Mouse (Mus musculus) telencephalon, adult 2 months (tissue): ENCODE results near the gene Zfyve16.

Experiments
- DNase-seq: peaks from one replicate; pipeline ENCODE4 v3.0.0-alpha.2; 2011; ENCODE audit warnings: low read depth, low spot score

The Zfyve16 gene

GRCm38 (mm10) chr13:92530721-92531211 lies at the start of gene Zfyve16:
Gene Zfyve16, minus strand, starts transcription at chr13:92530868.
- DNase-seq, result peak; percentile 78

- DNase-seq, result no peak
These were observed 47.5 kb upstream of the Zfyve16 start for GRCm38 (mm10) chr13:92578210-92578609.

- no peak for DNase-seq
These were observed 46.0 kb upstream of the Zfyve16 start for GRCm38 (mm10) chr13:92576688-92577087.

- DNase-seq, result no peak
These were observed 45.4 kb upstream of the Zfyve16 start, which contains the start of gene Spz1 for GRCm38 (mm10) chr13:92576072-92576471. Gene Spz1, minus strand, starts transcription at chr13:92576172.

GRCm38 (mm10) chr13:92559429-92559828 lies 28.8 kb upstream of the Zfyve16 start:
- DNase-seq, result no peak

- no peak for DNase-seq
These were observed 26.6 kb upstream of the Zfyve16 start for GRCm38 (mm10) chr13:92557229-92557628.

GRCm38 (mm10) chr13:92556458-92557126 lies 25.9 kb upstream of the Zfyve16 start:
- no peak for DNase-seq

- no peak for DNase-seq
These were observed 16.4 kb upstream of the Zfyve16 start for GRCm38 (mm10) chr13:92547093-92547492.

GRCm38 (mm10) chr13:92540997-92541396 lies 10.3 kb upstream of the Zfyve16 start:
- no peak for DNase-seq

- DNase-seq, result no peak
These were observed 8.5 kb upstream of the Zfyve16 start for GRCm38 (mm10) chr13:92539126-92539525.

GRCm38 (mm10) chr13:92533801-92534200 lies 3.1 kb upstream of the Zfyve16 start:
- DNase-seq, result no peak

GRCm38 (mm10) chr13:92532216-92532615 lies 1.5 kb upstream of the Zfyve16 start:
- DNase-seq, result no peak

- DNase-seq, result no peak
These were observed 569 bp upstream of the Zfyve16 start for GRCm38 (mm10) chr13:92531237-92531636.

GRCm38 (mm10) chr13:92529828-92530720 lies 594 bp downstream of the Zfyve16 start:
- no peak for DNase-seq

GRCm38 (mm10) chr13:92523178-92523813 lies 7.4 kb downstream of the Zfyve16 start:
- no peak for DNase-seq

GRCm38 (mm10) chr13:92504871-92505270 lies 25.8 kb downstream of the Zfyve16 start:
- no peak for DNase-seq

- DNase-seq, result no peak
These were observed 38.7 kb downstream of the Zfyve16 start for GRCm38 (mm10) chr13:92491923-92492322.

GRCm38 (mm10) chr13:92490817-92491216 lies 39.9 kb downstream of the Zfyve16 start:
- DNase-seq, result no peak

GRCm38 (mm10) chr13:92483852-92484463 lies 46.7 kb downstream of the Zfyve16 start, which contains the start of gene Fam151b:
Gene Fam151b, minus strand, starts transcription at chr13:92484015.
- DNase-seq, result peak; percentile 94

- peak; percentile 15 for DNase-seq
These were observed 47.3 kb downstream of the Zfyve16 start for GRCm38 (mm10) chr13:92483348-92483747.

GRCm38 (mm10) chr13:92470151-92470550 lies 60.5 kb downstream of the Zfyve16 start:
- no peak for DNase-seq
